Mouse (Mus musculus) gastrocnemius, adult 18-20 months (tissue): ENCODE results near the gene Dync1i1. TPM values are rescaled to one million over a fixed set of nuclear protein-coding genes. Genes with fewer than 3 reads are reported as not detected.
"Not testable (repeated sequence)": the region's sequence is repeated elsewhere in the genome, so short reads cannot be mapped to it uniquely, and the experiment has no call there.

Source experiments
- DNase-seq: peaks from one replicate; pipeline ENCODE4 v3.0.0; 2021; ENCODE audit warnings: low spot score
- long read RNA-seq, 2 experiments: library from polyadenylated mRNA; stranded (forward); transcript quantifications; one replicate each; pipeline ENCODE4 v2.0.0; 2021
- total RNA-seq, 2 experiments: library from RNA; stranded (reverse); gene quantifications; 2 replicates each; pipeline ENCODE4 v1.2.3; 2021

The Dync1i1 gene
- under 1 TPM; 0.14 to 0.21 TPM for total RNA-seq
- long read RNA-seq, experiment 1, result 0 reads
- long read RNA-seq, experiment 2, result 0 reads

GRCm38 (mm10) chr6:5725611-5726236, at the start of gene Dync1i1:
Dync1i1 (plus strand) TSS chr6:5725639.
- DNase-seq, result peak; percentile 3

DNA sequence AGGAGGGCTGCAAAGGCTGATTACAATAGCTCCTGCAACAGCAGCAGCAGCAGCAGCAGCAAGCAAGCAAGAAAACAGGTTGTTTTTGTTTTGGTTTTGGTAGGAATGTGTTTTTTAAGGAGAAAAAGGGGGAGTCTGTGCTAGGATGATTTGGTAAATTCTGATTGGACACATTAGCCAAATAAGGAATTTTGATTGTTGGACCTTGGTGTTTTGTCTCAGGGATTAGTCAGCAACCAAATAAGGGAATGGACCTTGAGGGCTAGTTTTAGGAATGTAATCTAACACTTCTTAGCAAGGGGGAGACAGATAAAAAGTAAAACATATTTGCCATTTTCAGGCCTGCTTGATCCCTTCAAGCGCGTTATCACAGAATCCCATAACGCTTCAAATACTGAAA, 45.7 kb upstream of the Dync1i1 start:
- DNase-seq, result no peak

- DNase-seq, result no peak
These were observed 23.6 kb upstream of the Dync1i1 start for GRCm38 (mm10) chr6:5701826-5702225.

DNA sequence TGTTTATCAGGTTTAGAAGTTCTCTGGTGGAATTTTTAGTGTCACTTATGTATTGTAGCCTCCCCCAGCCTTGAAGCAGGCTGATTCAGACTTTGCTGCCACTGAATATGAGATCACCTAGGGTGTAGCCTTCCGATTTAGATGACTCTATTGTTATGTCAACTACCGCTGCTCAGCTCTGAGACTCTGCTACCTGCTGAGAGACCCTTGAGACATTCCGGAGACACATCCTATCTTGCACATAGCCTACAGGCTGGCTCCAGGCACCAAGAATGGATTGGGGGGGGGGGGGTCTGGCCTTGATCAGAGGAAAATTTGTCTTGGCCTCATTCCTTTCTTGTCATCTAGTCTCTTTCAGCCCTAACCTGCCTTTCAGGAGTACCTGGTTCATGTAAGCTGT, 17.5 kb upstream of the Dync1i1 start:
- not testable (repeated sequence) for DNase-seq

GRCm38 (mm10) chr6:5710063-5710605, 15.3 kb upstream of the Dync1i1 start:
- DNase-seq, result no peak

GRCm38 (mm10) chr6:5712620-5713019, 12.8 kb upstream of the Dync1i1 start:
- no peak for DNase-seq

DNA sequence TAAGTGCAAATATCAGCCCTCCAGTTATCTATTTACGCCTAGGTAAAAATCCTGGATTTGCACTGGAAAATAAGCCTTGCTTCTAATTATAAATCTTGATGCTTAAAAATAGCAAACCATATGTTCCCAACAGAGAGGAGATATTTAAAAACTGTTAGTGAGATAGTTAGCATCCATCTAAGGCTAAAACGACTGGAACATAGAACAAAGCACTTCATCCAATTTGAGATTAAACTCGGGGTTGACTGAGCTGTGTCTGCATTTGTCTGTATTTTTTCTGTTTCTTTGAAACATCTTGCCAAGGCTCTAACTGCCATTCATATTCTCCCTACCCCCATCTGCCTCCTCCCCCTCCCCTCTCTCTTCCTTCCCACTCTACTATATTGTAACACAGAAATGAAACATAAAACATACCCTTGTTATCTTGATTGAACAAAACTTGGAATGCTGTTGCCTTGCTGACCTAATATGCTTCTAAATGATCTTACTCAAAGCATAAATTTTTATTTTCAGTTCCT, 10.3 kb upstream of the Dync1i1 start:
- no peak for DNase-seq

DNA sequence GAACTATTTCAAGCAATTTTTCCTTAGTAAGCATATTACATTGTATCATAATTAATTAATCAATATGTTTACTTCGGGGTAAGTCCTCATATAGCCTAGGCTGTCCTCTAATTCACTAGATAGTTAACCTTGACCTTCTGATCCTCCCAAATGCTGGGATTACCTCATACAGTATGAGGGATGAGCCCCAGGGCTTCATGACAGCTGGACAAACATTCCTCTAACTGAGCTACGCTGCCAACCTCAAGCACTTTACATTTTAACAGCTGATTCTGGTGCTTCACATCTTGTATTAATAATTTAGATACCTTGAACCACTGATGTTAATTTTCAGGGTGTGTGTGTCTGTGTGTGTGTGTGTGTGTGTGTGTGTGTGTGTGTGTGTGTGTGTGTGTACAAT, 6.5 kb upstream of the Dync1i1 start:
- no peak for DNase-seq

GRCm38 (mm10) chr6:5720716-5721115, 4.7 kb upstream of the Dync1i1 start:
- not testable (repeated sequence) for DNase-seq

DNA sequence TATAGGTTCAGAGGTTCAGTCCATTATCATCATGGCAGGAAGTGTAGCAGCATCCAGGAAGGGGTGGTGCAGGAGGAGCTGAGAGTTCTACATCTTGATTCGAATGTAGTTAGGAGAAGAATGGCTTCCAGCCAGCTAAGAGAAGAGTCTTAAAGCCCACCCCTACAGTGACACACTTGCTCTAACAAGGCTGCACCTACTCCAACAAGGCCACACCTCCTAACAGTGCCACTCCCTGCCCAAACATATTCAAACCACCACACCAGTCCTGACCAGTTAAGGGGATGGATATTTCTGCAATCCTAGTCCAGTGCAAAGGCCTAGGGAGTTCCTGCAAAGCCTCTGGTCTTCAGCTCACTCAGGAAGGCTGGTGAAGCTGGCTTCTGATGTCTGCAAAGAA, 1.5 kb upstream of the Dync1i1 start:
- no peak for DNase-seq

DNA sequence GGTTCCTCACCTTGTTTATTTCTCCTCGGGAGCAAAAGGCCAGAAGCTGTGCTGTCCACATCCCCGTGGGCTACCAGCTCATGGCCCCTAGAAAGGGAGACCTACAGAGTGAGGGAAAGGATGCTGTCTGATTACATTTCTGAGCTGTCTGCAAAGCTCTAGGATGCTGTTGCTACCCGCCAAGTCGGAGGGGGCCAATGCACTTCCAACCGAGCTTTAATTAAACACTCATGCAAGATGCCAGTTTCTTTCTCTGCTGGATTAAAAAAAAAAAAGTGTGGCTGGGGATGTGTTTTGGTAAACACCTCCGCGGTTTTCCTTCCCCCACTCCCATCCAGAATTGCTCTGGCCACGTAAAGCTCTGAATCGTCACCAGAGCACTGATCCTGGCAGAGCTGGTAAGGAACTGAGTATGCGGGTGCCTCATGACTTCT, 815 bp downstream of the Dync1i1 start:
- DNase-seq, result no peak

DNA sequence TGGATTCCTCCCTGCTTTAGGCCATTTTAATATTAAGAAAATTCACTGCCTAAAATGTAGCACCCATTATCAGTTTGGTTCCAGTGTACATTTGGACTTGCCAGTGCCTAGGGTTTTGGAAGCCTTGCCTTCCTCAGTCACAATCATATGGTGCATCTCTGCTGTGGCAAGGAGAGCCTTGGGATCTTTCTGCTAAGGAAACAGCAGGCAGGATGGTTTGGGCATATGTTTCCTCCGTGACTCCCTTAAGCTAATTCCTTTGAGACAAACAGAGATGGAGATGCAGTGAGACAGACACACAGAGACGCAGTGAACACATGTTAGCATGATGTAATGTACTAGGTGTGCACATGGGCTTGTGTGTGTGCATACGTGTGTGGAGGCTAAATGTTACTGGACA, 7.8 kb downstream of the Dync1i1 start:
- no peak for DNase-seq

DNA sequence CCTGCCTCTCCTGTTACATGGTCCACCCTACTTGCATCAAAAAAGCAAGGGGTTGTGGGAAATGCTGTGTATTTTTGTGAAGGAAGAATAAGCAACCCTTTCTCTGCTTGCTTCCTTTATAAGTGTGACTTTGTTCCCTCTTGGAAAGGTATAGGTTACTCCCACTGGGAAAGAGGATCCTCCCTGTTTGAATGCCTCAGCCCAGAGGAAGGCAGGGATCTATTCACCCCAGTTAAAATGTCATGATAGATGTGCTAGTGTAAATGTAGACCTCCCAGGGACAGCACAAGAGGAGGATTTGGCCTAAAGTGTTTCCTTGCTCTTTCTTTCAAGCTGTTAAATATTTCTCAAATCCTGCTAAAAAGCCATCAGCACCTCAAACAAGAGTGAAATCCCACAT, 9.0 kb downstream of the Dync1i1 start:
- DNase-seq, result no peak

DNA sequence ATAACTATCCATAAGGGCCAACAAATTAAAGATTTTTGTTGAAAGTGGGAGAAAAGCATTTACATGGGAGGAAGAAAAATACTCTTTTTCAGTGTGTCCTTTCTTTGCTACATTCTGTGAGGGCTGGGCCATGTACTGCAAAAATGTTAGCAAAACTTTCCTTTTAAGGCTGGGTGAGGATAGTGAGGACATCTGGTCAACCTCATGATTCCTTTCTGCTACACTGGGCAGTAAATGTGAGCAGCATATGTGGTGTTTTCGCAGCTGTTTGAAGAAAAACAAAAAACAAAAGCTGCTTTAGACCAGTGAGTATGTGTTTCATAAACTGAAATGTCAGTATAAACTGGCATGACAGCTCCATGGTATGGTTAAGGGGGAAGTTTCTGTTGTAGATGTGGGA, 9.4 kb downstream of the Dync1i1 start:
- DNase-seq, result no peak

DNA sequence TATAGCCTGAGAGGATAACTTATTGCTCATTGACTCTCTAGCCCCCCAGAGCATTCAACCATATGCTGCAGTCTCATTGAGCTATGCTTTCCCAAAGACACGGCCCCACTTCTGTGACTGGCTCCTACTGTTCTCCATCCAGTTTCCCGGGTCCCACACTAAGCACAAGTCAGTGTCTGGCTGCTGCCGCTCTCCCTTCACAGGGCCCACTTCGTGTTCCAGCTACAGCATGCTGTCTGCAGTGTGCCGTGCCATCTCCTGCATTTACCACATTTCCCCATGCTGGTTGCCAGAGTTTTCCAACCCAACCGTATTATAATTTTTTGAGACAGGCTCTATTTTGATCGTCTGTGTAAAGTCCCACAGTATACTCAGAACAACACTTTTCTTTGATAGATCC, 14.3 kb downstream of the Dync1i1 start:
- no peak for DNase-seq

DNA sequence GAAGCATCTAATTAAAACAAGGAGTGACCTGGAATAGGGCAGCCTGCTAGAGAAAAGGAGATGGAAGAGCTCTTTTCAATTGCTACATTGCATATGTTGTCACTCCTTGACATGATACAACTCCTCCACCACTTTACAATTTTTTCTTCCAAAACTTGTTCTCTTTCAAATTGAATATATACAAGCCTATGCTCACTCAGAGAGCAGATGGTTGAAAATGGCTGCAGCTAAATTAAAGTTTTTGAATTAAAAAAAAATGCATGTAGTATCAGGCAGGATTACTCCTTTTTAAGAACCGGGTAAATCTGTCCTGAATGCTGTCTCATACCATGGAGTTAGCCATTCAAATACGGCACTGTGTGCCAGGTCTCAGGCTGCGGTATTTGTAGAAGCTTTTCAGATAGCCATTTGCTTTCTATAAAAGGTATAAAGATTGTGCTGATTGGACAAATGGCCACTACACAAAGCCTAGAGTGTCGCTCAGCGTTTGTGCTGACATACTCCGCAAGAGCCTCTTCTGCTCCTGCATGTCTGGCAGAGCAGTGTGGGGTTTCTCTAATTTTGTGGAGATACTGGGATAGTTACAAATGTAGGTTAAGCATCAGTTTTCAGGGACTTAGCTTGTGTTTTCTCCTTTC, 16.1 kb downstream of the Dync1i1 start:
- DNase-seq, result no peak

DNA sequence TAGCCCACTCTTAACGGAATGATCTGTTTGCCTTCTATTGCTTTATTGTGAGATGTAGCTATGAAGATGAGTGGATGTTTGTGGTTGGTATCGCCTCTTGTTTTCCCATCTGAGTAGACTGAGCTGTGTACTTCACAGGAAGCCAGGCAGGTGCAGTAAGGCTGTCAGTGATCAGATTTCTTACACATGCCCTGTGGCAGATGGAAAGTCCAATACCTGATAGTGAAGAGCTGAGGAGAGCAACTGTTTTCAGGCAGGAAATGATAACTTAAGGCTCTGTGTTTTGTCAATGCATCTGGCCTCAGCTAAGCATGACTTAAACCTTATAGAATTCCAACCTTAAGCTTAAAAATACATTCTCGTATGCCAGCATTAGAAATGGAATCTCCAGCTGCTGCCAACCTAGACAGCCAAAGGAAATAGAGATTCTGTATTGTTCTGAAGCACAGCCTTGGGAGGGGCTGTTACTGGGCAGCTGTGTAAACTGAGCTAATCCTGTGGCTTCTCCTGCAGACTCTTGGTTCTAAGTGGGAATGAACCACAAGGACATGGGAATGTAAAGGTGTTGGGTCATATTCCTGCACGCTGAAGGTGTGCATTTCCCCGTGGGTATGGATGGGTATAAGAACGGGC, 24.8 kb downstream of the Dync1i1 start:
- DNase-seq, result no peak

DNA sequence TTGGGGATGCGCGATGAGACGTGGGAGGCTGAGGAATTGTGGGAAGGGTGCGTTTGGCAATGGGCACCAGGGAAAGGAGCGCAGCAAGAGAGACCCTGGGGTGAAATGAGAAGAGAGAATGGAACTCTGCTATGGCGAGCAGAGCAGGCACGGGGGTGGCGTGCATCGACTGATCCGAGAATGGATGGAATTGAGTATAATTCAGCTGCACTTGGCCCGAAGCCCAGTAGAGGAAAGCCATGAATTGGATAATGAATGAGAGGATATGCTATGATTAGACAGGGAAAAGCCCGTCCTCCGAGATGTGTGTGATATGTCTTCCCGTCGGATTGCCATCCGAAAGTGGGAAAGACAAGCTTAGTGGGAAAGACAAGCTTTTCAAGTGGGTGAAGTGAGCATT, 26.7 kb downstream of the Dync1i1 start:
- DNase-seq, result no peak

GRCm38 (mm10) chr6:5752617-5753016, 27.2 kb downstream of the Dync1i1 start:
- DNase-seq, result no peak

- no peak for DNase-seq
These were observed 31.2 kb downstream of the Dync1i1 start for GRCm38 (mm10) chr6:5756509-5757130.

DNA sequence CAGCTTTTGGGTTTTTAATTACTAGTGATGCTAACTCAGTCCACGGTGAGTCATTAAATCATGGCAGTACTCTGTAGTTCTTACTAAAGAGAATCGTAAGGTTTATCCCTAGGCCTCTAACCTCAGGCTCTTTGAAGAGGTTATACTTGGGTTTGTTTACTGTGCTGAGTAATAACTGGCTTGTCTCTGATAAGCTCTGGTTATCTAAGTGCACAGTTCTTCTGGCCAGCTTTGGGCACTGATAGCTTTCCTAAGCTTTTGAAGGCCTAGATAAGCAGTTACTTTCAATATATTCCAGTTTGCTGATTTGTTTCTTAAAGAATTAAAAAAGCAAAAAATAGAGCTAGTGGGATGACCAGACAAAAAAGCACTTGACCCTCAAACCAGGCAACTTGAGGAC, 37.5 kb downstream of the Dync1i1 start:
- DNase-seq, result no peak

- DNase-seq, result no peak
These were observed 43.1 kb downstream of the Dync1i1 start for GRCm38 (mm10) chr6:5768576-5768975.
